ENCODE assay signal across 7 mouse cellular contexts in genomic region chr6:126164781-126165180, GRCm38 (mm10). TPM values are rescaled to one million over a fixed set of nuclear protein-coding genes. Genes with fewer than 3 reads are reported as not detected.
DNase-seq lines count a peak whose midpoint lies in the region; ATAC-seq and TF ChIP-seq lines count a peak whose summit lies in the region.

No protein-coding gene starts in this region.

- no peaks in the 10 kb centered on the region for H3K9me3 ChIP-seq in intestine, embryonic 16.5 days (ENCODE audit: control insufficient read depth, low read length)
- H3K9me3 ChIP-seq in midbrain, embryonic 12.5 days: no peaks in the 10 kb centered on the region

- no peak for TF ChIP-seq CTCF in cerebellum, adult 2 months (IDR thresholded peaks at IDR 0.05; ENCODE audit: borderline replicate concordance, insufficient read depth, low read depth, low read length)

- H3K4me3 ChIP-seq in cerebellum, adult 2 months (replicated peaks; ENCODE audit: insufficient read depth, low read depth, low read length): peak overlapping the region; percentile 88
- H3K4me3 ChIP-seq in intestine, embryonic 16.5 days (ENCODE audit: low read length): peak overlapping the region; percentile 45
- H3K4me3 ChIP-seq in midbrain, embryonic 12.5 days: peak overlapping the region; percentile 42

- H3K27ac ChIP-seq in cerebellum, adult 2 months (ENCODE audit: insufficient read depth, low read length): peak overlapping the region; percentile 24; the same call in 1 of the 2 replicates
- H3K27ac ChIP-seq in intestine, embryonic 16.5 days (ENCODE audit: low read length): no peak overlapping the region
- H3K27ac ChIP-seq in midbrain, embryonic 12.5 days (replicated peaks): no peak overlapping the region

- intact Hi-C loops in gastrocnemius, postnatal 36 days (cut with DNase I): loop anchor here (5.0 kb wide), 2 partner anchors 127 to 542 kb away; no protein-coding TSS in a partner anchor

- peak; percentile 39; the same call in 1 of the 2 replicates for ATAC-seq in intestine, embryonic 16.5 days
- peak; percentile 50; the same call in 1 of the 2 replicates for ATAC-seq in midbrain, embryonic 12.5 days (ENCODE audit: low FRiP score, low read depth)

- TF ChIP-seq POLR2A in cerebellum, adult 2 months (IDR thresholded peaks at IDR 0.05; ENCODE audit: borderline replicate concordance, insufficient read depth, low read length): peak; percentile 35; the same call in 1 of the 2 replicates

- H3K4me2 ChIP-seq in intestine, embryonic 16.5 days (ENCODE audit: low read depth, low read length): peak overlapping the region; percentile 61
- peak overlapping the region; percentile 65 for H3K4me2 ChIP-seq in midbrain, embryonic 12.5 days (replicated peaks)

- peak overlapping the region; percentile 63 for H3K9ac ChIP-seq in intestine, embryonic 16.5 days (ENCODE audit: low read depth, low read length)
- 0 out of 2 replicates have a peak overlapping the region, but pooled peaks have one; percentile 16 for H3K9ac ChIP-seq in midbrain, embryonic 12.5 days (replicated peaks)

- H3K36me3 ChIP-seq in intestine, embryonic 16.5 days (ENCODE audit: control insufficient read depth, insufficient read depth, low read length): no peaks in the 10 kb centered on the region
- no peaks in the 10 kb centered on the region for H3K36me3 ChIP-seq in midbrain, embryonic 12.5 days

- 6% methylated on average over 27 of the region's 27 CpGs for WGBS in cerebellum, adult 2 months
- WGBS in intestine, embryonic 16.5 days: 1% methylated on average over 27 of the region's 27 CpGs
- under 1% methylated on average over 27 of the region's 27 CpGs for WGBS in midbrain, embryonic 12.5 days

- no peaks in the 10 kb centered on the region for H3K27me3 ChIP-seq in cerebellum, adult 2 months (ENCODE audit: control insufficient read depth, insufficient read depth, low read length)
- peaks cover 24% of the 10 kb centered on the region for H3K27me3 ChIP-seq in intestine, embryonic 16.5 days (replicated peaks; ENCODE audit: control insufficient read depth, insufficient read depth, low read length)
- H3K27me3 ChIP-seq in midbrain, embryonic 12.5 days: peaks cover 80% of the 10 kb centered on the region

- peaks cover 15% of the 10 kb centered on the region; the same call in 1 of the 2 replicates for H3K4me1 ChIP-seq in cerebellum, adult 2 months (ENCODE audit: control insufficient read depth, insufficient read depth, low read length)
- H3K4me1 ChIP-seq in intestine, embryonic 16.5 days (ENCODE audit: control insufficient read depth, insufficient read depth, low read length): peaks cover 23% of the 10 kb centered on the region
- H3K4me1 ChIP-seq in midbrain, embryonic 12.5 days: peaks cover 50% of the 10 kb centered on the region

- DNase-seq in ZHBTc4 (ENCODE audit: low read depth, low spot score): peak; percentile 43
- DNase-seq in cerebellum, adult 2 months: peak; percentile 68 to 77
- peak; percentile 40 to 46 for DNase-seq in gastrocnemius, postnatal 36 days
- no peak for DNase-seq in spleen, postnatal 4 days (ENCODE audit: low spot score in 2 of 2)
- no peak for DNase-seq in spleen, adult 12 weeks (ENCODE audit: low spot score)

RNA-seq across cellular contexts. Expression of gene Ntf3, which starts 1.9 kb away (rescaled TPM):
- 7.9 and 11.8 TPM in 2 replicates for polyA plus RNA-seq in cerebellum, adult 2 months (2012; rRNA removed)
- total RNA-seq in gastrocnemius, postnatal 36 days (2021): 1 to 10 TPM; 1.5 to 1.6 TPM
- polyA plus RNA-seq in intestine, embryonic 16.5 days (2015; fragmentation: Nextera tagmentation; extraction: Ambion mirVana): 5.7 and 6.7 TPM in 2 replicates
- polyA plus RNA-seq in midbrain, embryonic 12.5 days (2016; fragmentation: Nextera tagmentation; extraction: Ambion mirVana): 2.3 and 3.6 TPM in 2 replicates

Comparison
In these comparisons a context has a peak if more than half of its experiments do, and no peak if none do; other contexts are left out.
1. DNase-seq: peak in ZHBTc4 (single experiment), cerebellum, adult 2 months (2 of 2) and gastrocnemius, postnatal 36 days (2 of 2); none in spleen, postnatal 4 days (0 of 2) and spleen, adult 12 weeks (single experiment).
2. Peak in every context shown above with its lines, with median percentiles within 50 percentile points of each other: H3K4me3 ChIP-seq.